Mouse (Mus musculus): ENCODE measurements at regions not wholly inside any gene's neighbourhood (a gene's known extent, or its start where the extent isn't known, plus 50 kb on each side); places are given as distances from the start of the nearest gene placed in this dataset.

DNA sequence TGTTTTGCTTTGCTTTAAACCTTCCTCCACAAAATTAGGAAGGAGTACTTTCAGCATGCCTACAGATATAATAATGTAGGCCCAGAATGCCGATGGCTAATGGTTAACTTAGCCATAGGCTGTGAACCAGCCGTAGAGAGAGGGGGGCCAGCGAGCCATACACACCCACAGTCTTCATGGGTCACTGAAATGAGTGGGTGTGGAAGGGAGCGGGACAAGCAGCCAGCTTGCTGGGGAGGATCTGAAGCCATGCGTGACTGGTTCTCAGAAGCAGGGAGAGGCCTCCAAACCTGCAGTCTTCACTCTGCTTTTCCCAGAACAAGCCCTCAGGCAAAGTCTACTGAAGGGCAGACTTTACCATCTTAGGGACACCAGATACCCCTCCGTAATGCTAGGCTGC, 50.8 kb upstream of the Ptpn13 start:
- DNase-seq (ENCODE audit: extremely low spot score), result no peak

DNA sequence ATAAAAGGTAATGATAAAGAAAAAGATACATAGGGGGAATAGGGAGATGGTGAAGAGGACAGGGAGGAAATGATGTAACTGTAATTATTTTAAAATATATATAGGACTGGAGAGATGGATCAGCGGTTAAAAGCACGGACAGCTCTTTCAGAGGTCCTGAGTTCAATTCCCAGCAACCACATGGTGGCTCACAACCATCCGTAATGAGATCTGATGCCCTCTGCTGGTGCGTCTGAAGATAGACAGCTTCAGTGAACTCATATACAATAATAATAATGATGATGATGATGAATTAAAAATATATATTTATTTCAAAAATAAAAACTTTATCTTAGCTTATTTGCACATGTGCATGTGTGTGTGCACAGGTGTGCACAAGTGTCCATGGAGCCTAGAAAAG, 51.9 kb upstream of the Ptpn13 start:
- DNase-seq (ENCODE audit: extremely low spot score), result no peak

DNA sequence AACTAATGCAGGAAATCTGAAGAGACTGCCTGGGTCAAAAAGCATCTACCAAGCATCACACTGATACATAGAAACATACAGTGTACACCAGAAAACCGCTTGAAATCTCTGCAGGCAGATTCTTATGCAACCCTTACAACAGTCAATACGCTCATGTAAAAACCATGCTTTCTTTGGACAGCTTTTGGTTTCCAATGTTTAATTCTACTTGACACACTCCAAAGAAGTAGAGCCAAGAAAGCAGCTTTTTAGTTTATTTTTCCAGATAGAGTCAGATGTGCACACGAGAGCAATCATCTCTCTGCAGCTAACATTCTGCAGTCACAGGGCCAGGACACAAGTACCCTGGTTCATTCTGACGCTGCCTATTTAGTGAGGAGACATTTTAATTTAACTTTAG, 54.5 kb upstream of the Ptpn13 start:
- DNase-seq (ENCODE audit: extremely low spot score), result no peak

DNA sequence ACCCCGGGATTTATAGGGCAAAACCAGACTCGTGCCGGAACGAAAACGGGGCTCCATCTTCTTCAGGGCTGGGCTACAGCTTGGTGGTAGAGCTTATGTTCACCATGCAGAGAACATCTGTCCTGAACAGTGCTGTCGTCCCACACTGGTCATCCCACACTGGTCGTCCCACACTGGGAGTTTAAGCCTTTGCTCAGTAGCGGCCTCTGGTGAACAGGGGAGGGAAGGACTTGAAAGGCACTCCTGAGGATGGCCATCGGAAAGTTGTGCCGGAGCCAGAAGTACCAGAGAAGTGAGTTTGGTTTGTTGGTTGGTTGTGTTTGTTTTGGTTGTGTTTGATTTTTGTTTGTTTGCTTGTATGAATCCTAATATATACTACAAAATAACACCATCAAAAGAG, 56.0 kb upstream of the Ptpn13 start:
- no peak for DNase-seq (ENCODE audit: extremely low spot score)

DNA sequence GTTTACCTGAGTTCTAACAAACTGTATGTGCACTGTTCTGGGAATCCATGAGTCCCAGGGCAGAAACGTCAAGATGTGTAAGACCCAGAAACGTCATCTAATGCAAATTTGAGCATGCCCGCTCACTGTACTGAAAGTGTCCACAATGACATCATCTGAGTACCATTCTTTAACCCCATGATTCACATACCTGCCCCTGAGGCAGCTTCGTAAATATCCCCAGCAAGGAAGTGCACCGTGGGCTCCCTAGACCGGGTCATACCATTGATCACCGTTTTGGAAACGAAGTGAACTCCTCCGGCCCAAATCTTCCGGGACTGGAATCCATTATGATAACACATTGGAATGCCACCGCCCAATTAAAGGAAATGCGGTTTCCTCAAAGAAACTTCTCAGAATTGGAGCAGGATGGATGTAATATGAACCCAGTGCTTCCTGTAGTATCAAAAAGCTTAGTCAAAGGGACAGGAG, 57.8 kb upstream of the Ptpn13 start:
- no peak for DNase-seq (ENCODE audit: extremely low spot score)

DNA sequence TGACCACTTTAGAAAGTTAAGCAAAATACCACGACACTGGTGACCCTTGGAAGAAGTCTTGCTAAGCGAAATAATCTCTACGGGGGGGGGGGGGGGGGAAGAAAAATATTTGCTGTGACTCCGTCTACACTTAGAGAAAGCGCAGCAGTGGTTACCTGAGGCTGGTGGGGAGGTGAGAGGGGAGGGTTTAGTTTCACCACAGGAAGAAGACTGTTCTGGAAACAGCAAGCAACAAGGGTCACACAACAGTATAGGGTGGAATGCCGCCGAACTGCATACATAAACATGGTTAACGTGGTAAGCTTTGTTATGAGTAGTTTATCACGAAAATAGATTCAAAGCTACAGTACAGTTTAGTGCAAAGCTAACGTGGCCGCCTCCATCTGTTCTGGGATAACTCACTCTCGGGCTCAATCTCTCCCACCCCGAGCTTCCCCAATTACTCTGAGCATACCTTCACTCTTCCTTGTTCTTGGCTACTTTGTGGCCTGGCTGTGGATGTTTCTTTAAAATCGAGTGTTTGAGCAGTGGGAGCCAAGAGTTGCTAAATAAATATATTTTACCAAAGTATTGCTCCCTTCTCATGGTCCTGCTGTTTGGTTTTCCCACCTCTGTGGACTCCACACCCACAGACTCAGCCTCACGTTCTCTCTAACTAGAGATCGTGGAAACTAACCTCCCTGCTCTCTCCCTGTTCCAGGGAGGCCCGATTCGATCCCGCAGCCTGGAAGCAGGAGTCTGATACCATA, 59.1 kb upstream of the Ptpn13 start:
- no peak for DNase-seq (ENCODE audit: extremely low spot score)

DNA sequence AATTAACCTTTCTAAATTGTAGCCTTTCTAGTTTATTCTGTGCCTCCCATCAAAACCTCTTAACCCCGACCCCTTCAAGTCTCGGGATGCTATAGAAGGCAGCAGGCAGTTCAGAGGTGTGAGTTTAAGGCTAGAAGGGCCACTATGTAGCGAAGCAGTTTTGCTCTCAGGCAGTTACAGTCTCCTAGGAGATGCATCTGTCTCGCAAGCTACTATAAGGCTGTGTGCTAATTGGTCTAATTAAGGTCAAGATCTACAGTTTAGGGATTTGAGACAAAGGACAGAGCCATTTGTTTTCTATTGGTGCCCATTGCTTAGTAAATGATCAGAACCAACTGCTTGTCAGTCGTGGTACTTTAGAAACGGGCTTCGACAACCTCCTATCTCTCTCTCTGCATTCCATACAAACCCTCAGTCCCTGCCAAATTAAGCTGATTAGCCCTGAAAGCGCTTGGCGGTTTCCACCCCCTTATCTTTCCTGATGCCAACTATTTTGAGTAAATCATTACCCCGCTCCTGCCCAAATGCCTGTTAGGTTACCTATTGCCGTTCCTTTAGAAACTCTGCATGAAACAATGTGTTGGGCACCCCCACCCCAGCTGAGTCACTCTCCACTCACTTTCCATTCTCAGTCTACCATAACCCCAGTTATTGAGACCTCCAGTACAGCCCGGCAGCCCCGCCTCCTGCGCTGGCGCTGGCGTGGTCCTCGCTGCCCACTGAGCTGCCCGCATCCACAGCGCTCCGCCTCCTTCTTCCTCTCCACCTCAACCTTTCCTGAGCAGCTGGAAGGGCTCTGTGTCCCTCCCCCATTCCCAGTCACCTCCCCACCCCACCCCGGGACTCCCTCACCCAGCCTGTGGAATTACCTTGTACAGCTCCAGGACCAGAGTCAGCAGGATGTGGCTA, 59.9 kb upstream of the Ptpn13 start:
- no peak for DNase-seq (ENCODE audit: extremely low spot score)

DNA sequence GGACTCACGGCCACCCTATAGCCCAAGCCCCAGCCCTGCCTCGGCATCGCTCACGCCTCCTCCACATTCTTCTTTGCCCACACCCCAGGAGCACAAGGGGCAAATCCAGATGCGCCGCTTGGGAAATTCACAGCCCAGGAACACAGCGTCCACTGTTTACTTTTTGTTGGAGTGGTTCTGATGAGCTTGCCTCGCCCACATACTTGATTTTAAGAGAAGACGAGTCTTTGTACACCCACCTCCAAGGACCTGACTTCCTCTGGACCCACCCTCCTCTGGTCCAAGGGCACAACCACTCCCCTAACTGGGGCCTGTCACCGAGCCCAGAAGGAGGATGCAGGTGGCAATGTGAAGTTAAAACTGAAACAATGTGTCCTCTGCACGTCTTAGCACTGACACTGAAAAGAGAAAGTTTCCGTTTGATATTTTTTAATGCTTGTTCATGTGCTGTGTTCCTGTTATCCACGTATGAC, 64.2 kb upstream of the Ptpn13 start:
- no peak for DNase-seq (ENCODE audit: extremely low spot score)

GRCm38 (mm10) chr5:103360360-103360759, 64.6 kb upstream of the Ptpn13 start:
- no peak for DNase-seq (ENCODE audit: extremely low spot score)

DNA sequence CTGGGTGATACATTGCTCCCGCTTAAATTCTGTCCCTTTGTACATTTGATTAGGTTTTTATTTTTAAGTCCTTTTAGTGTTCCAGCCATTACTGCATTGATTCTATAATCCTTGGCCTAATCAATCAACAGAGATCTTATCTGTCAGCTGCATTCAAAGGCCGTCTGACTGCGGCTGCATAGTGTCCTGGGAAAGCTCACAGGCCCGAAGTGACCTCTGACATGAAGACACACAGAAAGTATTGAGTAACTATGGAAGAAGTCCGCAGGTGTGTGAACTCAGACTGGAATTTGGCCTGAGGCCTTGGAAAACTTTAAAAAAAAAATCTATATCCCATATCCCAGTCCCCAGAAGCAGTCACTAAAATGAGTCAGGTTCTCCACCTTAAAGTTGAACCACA, 67.4 kb upstream of the Ptpn13 start:
- no peak for DNase-seq (ENCODE audit: extremely low spot score)

GRCm38 (mm10) chr5:103356500-103356899, 68.5 kb upstream of the Ptpn13 start:
- DNase-seq (ENCODE audit: extremely low spot score), result no peak

GRCm38 (mm10) chr5:103355372-103356300, 69.4 kb upstream of the Ptpn13 start:
- DNase-seq (ENCODE audit: extremely low spot score), result peak; percentile 63

GRCm38 (mm10) chr5:103343869-103344268, 81.1 kb upstream of the Ptpn13 start:
- DNase-seq (ENCODE audit: extremely low spot score), result peak; percentile 37

GRCm38 (mm10) chr5:103341456-103341855, 83.5 kb upstream of the Ptpn13 start:
- DNase-seq (ENCODE audit: extremely low spot score), result no peak

DNA sequence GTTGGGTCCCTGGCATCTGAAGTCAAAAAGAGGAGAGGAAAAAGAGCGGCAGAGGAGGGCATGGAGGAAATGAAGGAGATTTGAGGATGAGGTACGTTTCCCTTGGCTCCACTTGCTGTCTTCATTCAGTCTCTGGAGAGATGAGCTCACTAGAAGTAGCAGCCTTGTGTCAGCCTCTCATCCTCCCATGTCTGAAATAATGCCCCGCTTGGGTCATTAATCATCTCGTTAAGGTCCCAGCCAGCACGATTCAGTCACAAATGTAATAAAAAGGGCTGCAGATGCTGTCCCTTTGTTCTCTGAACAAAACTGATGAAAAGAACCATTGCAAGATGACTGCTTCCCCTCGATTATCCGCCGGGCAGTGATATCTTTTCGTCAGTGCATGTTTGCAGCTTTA, 84.4 kb upstream of the Ptpn13 start:
- DNase-seq (ENCODE audit: extremely low spot score), result no peak

DNA sequence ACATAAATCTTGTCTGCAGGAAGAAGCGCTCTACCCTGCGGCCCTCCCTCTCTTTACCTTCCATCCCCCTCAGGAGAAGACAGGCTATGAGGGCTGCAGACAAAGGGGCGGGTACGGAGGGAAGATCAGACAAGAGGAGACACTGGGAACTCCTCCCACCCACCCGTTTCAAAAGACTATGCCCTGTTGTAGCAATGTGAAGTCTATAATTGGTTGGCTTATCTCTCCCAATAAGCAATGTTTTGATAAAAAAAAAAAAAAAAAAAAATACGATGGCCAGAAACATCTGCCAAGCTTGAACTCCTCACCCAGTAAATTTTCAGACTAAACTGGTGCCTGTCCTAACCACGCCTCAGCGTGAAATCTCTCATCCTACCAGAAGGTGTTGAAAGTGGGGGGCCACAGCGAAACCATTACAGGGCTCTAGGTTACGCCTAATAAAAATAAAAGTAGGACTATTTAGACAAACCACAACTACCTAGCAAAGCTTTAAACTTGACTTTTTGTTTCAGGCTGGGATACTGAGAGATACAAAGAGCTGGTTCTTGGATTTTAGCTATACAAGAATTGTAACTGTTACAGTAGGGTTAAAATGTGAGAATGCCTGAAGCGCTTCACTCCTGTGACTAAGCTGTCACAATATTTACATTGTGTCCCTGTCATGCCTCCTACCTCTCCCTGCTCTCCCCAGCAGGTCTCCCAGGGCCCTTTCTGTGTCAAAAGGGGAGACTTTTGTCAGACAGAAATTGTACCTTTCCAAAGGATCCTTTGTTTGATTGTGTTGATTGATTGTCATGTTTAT, 88.1 kb upstream of the Ptpn13 start:
- DNase-seq (ENCODE audit: extremely low spot score), result peak; percentile 55

DNA sequence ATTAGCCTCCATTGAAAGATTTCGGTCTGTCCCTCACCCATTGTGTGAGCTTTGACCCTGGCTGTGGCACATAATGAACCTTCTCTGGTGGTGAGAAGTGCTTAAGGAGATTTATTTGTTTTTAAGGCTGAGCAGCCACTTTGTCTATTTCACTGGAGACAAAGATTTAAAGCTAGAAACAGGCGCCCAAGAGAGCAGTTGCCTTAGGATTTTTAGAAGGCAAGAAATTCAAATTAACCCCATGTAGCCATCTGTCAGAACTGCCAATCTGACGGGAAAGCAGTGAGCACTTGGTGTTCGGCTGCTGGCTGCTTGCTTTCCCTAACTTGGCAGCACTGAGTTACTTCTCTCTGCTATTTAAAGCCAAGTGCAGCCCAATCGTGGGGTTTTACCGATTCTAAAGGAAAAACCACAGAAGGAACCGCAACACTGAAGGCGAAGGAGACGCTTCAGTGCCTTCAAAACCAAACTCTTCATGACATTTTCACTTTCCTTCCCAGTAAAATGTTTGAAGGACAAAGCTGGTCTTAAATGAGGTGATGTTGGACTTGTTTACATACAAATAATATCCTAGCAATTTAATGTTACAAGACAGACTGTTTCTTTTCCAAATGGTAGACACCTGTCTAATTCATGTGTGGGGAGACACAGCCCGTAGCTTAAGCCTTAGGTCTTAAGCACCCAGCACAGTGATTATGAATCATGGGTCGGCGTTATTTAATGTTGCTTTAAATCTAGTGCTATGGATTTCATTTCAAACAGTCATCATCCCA, 88.9 kb upstream of the Ptpn13 start:
- DNase-seq (ENCODE audit: extremely low spot score), result peak; percentile 60

DNA sequence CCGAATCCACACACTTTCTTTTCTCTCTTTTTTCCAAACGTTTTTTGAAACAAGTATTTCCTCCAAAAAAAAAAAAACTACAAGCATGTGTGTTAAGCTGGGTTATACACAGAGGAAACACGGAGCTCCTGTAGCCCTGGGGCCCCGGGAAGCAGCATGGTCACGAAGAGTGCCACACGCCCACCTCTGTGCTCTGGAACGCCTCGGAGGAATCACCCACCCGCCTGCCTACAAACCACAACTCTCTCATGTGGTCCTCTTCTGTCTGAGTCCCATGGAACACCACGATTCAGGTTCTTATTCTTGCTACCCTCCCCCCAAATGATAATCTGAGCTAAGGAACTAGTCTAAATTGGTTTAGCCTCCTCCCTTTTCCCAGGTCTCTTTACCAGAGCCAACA, 98.6 kb upstream of the Ptpn13 start:
- no peak for DNase-seq (ENCODE audit: extremely low spot score)

- no peak for DNase-seq (ENCODE audit: extremely low spot score)
Measured at GRCm38 (mm10) chr5:103320341-103320740, 104.7 kb upstream of the Ptpn13 start.

Data from embryo, embryonic 9.5 days (tissue).